Mouse (Mus musculus) embryonic facial prominence, embryonic 11.5 days (tissue): Measurements from ENCODE around the gene Fads6. TPM values are rescaled to one million over a fixed set of nuclear protein-coding genes. Genes with fewer than 3 reads are reported as not detected.

Source experiments
- ATAC-seq: fragments of 200-750 bp; cut with Nextera tagmentation; replicated peaks from 2 replicates; pipeline ENCODE4 v1.8.0; 2017; ENCODE audit warnings: low read depth; ENCODE audit not compliant: insufficient number of reproducible peaks, low FRiP score, low TSS enrichment
- DNase-seq: peaks from one replicate; pipeline ENCODE4 v3.0.0-alpha.2; 2015; ENCODE audit warnings: low spot score
- H3K27ac ChIP-seq: fragments of 300-500 bp; sonication (generic); replicated peaks from 2 replicates; pipeline ENCODE4 v1.5.1; 2014; ENCODE audit warnings: mild to moderate bottlenecking, low read depth, low read length, control low read depth
- H3K27me3 ChIP-seq: fragments of 300-500 bp; sonication (generic); 2 replicates; pipeline ENCODE4 v1.6.1; 2014; ENCODE audit warnings: mild to moderate bottlenecking, low read length, moderate library complexity, mixed read lengths; ENCODE audit not compliant: control insufficient read depth, insufficient read depth
- H3K36me3 ChIP-seq: fragments of 300-500 bp; sonication (generic); replicated peaks from 2 replicates; pipeline ENCODE4 v1.6.1; 2014; ENCODE audit warnings: low read depth, mild to moderate bottlenecking, low read length, moderate library complexity, mixed read lengths; ENCODE audit not compliant: control insufficient read depth, insufficient read depth
- H3K4me1 ChIP-seq: fragments of 300-500 bp; sonication (generic); 2 replicates; pipeline ENCODE4 v1.6.1; 2014; ENCODE audit warnings: low read length, mixed read lengths; ENCODE audit not compliant: control insufficient read depth, insufficient read depth
- H3K4me2 ChIP-seq: fragments of 300-500 bp; sonication (generic); 2 replicates; pipeline ENCODE4 v1.6.1; 2014; ENCODE audit warnings: low read depth, mild to moderate bottlenecking, control low read depth, low read length, moderate library complexity
- H3K4me3 ChIP-seq: fragments of 300-500 bp; sonication (generic); 2 replicates; pipeline ENCODE4 v1.5.1; 2014; ENCODE audit warnings: low read depth, low read length, control low read depth
- H3K9ac ChIP-seq: fragments of 300-500 bp; sonication (generic); replicated peaks from 2 replicates; pipeline ENCODE4 v1.6.1; 2014; ENCODE audit warnings: mild to moderate bottlenecking, control low read depth, low read length
- H3K9me3 ChIP-seq: fragments of 300-500 bp; sonication (generic); replicated peaks from 2 replicates; pipeline ENCODE4 v1.6.1; 2016; ENCODE audit warnings: mild to moderate bottlenecking, low read length, inconsistent platforms, mixed read lengths; ENCODE audit not compliant: control insufficient read depth
- WGBS: fragments of 180-500 bp; shearing (Covaris S2); extraction: QIAGEN DNeasy Blood & Tissue Kit; methylation state at CpG from one replicate; pipeline ENCODE4 v1.1.7; 2014; 5-methylcytosine and 5-hydroxymethylcytosine counted together
- polyA plus RNA-seq: library from polyadenylated mRNA; unstranded; fragments of >200 nt; fragmentation: Nextera tagmentation; extraction: Ambion mirVana; gene quantifications from 2 replicates; pipeline ENCODE4 v1.2.1, GENCODE M21; 2014

Gene Fads6
- polyA plus RNA-seq, 1 experiment from 2014 or later = 0.14 TPM

DNA sequence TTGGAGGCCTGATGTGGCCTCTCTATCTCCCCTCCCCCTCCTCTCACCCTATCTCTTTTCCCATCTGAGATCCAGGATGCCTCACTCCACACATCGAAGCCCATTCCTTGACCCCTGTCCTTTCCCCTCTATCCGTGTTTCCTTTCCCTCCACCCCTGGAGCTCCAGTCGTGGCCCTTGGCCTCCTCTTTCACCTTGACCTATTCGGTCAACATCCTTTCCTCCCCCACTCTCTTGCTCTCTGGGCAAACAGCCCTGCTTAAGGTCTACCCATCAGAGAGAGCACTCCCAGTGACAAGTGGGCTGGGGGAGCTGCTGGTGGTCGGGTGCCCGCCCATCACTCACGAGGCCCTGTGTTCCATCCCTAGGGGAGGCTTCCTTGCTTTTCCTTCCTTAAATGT lies 23.7 kb downstream of the Fads6 start:
- Histone ChIP-seq H3K4me2 (no peak overlapping the region), H3K9me3 (no peaks in the 10 kb centered on the region), H3K4me3 (no peak overlapping the region), H3K27me3 (no peaks in the 10 kb centered on the region; the same call in 1 of the 2 replicates), H3K36me3 (no peaks in the 10 kb centered on the region), H3K27ac (no peak overlapping the region), H3K4me1 (no peaks in the 10 kb centered on the region; the same call in none of the 2 replicates), H3K9ac (no peak overlapping the region)
- ATAC-seq (no peak), DNase-seq (no peak)
- 56% methylated on average over 7 of the region's 7 CpGs for WGBS

DNA sequence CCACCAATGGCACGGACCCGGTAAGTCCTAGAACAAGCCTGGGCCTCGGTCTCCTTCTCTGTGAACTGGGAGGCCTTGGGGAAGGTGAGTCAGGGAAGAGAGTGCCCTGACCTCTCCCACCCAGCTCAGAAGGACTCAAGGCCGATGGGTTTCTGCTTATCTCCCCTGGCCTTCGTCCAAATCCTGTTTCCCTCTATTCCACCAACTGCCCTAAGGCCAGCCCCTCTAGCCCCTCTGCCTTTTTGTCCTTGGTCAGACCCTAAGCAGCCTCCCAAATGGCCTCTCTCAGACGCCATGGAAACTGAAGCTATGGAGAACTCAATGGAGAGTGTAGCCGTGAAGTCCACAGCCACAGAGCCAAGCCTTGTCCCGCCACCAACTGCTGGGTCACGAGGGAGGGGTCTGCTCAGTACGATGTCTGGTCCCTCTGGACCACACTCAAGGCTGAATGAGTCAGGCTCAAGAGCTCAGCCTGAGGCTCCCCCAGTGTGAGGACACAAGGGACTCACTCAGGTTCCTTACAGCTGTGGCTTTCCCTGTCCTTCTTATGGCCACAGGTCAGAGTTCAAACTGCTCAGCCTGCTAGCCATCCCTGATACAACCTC lies 24.5 kb downstream of the Fads6 start:
- H3K4me3 ChIP-seq = no peak overlapping the region
- H3K4me1 ChIP-seq = no peaks in the 10 kb centered on the region; the same call in none of the 2 replicates
- no peak overlapping the region for H3K9ac ChIP-seq
- no peak for DNase-seq
- no peaks in the 10 kb centered on the region for H3K9me3 ChIP-seq
- H3K36me3 ChIP-seq = no peaks in the 10 kb centered on the region
- peaks cover 7% of the 10 kb centered on the region for H3K27me3 ChIP-seq
- H3K27ac ChIP-seq = no peak overlapping the region
- no peak overlapping the region for H3K4me2 ChIP-seq
- 79% methylated on average over 10 of the region's 10 CpGs for WGBS
- no peak for ATAC-seq

DNA sequence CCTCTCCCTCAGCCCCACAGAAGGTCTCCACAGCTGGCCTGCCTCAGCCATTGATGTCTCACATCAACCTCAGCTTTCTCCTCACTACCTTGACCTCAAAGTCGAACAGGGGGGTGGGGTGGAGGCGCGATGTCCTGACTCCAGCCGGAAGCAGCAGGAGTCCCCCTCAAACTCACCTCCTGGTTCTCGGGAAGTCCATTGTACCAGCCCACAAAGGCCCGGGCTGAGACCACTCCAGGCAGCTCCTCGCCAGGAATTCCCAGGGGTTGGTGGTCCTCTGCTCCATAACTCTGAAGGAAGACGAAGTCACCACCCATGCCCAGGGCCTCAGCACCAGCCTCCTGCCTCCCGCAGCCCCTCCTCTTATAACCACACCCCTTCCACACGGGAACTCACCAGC lies 26.0 kb downstream of the Fads6 start:
- no peak for DNase-seq
- H3K9ac ChIP-seq = no peak overlapping the region
- WGBS = 69% methylated on average over 10 of the region's 10 CpGs
- no peaks in the 10 kb centered on the region for H3K36me3 ChIP-seq
- H3K4me3 ChIP-seq = no peak overlapping the region
- H3K4me1 ChIP-seq = peaks cover 8% of the 10 kb centered on the region
- H3K27me3 ChIP-seq = peaks cover 22% of the 10 kb centered on the region
- H3K4me2 ChIP-seq = no peak overlapping the region
- H3K27ac ChIP-seq = no peak overlapping the region
- no peak for ATAC-seq
- no peaks in the 10 kb centered on the region for H3K9me3 ChIP-seq

DNA sequence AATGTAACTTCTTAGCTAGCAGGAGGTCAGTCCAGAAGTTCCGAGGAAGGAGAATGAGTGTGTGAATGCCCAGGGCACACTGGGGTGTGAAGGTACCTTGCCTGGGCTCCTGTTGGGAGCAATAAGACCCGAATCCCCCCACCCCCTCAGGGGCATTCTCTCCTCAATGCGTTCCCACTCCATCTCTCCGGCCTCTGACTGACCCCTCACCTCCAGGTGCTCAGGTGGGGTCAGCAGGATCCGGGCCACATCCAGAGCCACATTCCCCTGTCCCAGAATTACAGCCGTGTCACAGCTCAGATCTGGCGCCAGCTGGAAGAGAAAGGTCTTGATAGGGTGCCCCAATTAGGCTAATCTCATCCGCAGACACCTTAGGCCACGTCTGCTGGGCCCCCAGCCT lies 26.4 kb downstream of the Fads6 start:
- no peaks in the 10 kb centered on the region for H3K9me3 ChIP-seq
- H3K9ac ChIP-seq = no peak overlapping the region
- no peak for DNase-seq
- no peak overlapping the region for H3K4me2 ChIP-seq
- no peak overlapping the region for H3K27ac ChIP-seq
- ATAC-seq = no peak
- H3K36me3 ChIP-seq = no peaks in the 10 kb centered on the region
- H3K4me1 ChIP-seq = peaks cover 11% of the 10 kb centered on the region
- H3K27me3 ChIP-seq = peaks cover 27% of the 10 kb centered on the region
- no peak overlapping the region for H3K4me3 ChIP-seq
- WGBS = 78% methylated on average over 9 of the region's 9 CpGs

DNA sequence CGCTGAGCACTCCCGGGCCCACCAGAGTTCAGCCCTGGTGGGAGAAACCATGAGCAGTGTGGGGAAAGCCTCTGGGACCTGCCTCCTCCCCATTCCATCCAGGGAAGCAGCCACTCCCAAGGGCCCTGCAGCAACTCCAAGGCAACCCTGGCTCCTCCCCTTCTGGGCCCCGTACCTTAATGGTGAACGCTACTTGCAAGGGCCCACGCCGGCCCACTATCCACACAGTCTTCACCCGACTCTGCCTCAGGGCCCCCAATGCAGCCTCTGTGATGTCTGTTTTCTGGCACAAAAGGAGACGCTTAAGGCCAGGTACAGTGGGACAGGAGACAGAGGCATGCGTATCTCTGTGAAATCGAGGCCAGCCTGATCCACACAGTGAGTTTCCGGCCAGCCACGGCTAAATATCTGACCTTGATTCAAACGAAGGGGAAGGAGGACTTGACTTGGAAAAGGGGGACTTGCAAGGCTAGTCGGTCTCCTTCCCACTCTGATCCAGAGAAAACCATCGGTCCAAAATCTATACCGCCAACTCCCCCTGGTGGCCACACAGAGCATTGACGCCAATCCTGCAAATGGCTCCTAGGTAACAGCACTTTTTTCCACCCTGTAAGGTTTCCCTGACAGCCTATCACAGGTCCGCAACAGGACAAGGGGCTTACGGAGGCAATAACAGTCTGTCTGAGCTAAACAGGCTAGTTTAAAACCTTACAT lies 27.2 kb downstream of the Fads6 start:
- H3K4me1 ChIP-seq = peaks cover 13% of the 10 kb centered on the region
- no peaks in the 10 kb centered on the region for H3K9me3 ChIP-seq
- H3K27ac ChIP-seq = no peak overlapping the region
- H3K9ac ChIP-seq = no peak overlapping the region
- H3K36me3 ChIP-seq = no peaks in the 10 kb centered on the region
- peaks cover 34% of the 10 kb centered on the region for H3K27me3 ChIP-seq
- WGBS = 35% methylated on average over 19 of the region's 19 CpGs
- ATAC-seq (0 out of 2 replicates have a peak, but pooled peaks have one; percentile 26), DNase-seq (peak; percentile 89)
- H3K4me3 ChIP-seq = no peak overlapping the region
- no peak overlapping the region for H3K4me2 ChIP-seq

GRCm38 (mm10) chr11:115269330-115270066 lies 28.0 kb downstream of the Fads6 start:
- no peaks in the 10 kb centered on the region for H3K9me3 ChIP-seq
- WGBS = 89% methylated on average over 27 of the region's 27 CpGs
- no peak for ATAC-seq
- H3K4me1 ChIP-seq = peaks cover 13% of the 10 kb centered on the region
- H3K4me2 ChIP-seq = no peak overlapping the region
- peaks cover 42% of the 10 kb centered on the region for H3K27me3 ChIP-seq
- no peak overlapping the region for H3K4me3 ChIP-seq
- H3K27ac ChIP-seq = no peak overlapping the region
- no peak for DNase-seq
- H3K36me3 ChIP-seq = no peaks in the 10 kb centered on the region
- H3K9ac ChIP-seq = no peak overlapping the region

DNA sequence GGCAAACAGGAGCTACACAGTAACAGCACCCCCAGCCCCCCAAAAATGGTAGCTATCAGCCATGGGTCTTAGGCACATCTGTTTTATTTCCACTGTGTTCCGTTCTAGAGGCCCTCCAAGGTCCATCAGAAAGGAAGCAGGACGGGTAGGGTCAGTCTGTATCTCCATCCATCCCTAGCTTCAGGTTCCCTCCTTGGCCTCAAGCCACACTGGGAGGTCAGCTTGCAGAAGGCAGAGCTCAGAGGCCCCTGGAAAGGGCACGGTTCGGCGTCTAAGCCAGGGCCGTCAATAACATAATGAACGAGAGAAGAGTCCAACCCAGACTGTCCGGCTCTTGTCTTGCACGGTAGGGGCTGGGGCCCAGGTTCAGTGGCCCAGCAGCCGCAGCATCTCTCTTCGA lies 29.5 kb downstream of the Fads6 start:
- no peak overlapping the region for H3K4me3 ChIP-seq
- peaks cover 51% of the 10 kb centered on the region for H3K27me3 ChIP-seq
- no peak overlapping the region for H3K4me2 ChIP-seq
- H3K27ac ChIP-seq = no peak overlapping the region
- H3K36me3 ChIP-seq = no peaks in the 10 kb centered on the region
- WGBS = 72% methylated on average over 11 of the region's 11 CpGs
- ATAC-seq (no peak), DNase-seq (no peak)
- H3K9ac ChIP-seq = no peak overlapping the region
- H3K4me1 ChIP-seq = peaks cover 13% of the 10 kb centered on the region
- H3K9me3 ChIP-seq = no peaks in the 10 kb centered on the region
